In genomic region chrX:7421016-7421415, GRCm38 (mm10) we compare ENCODE assay signal across 8 mouse cellular contexts. TPM values are rescaled to one million over a fixed set of nuclear protein-coding genes. Genes with fewer than 3 reads are reported as not detected.
DNase-seq lines count a peak whose midpoint lies in the region; ATAC-seq and TF ChIP-seq lines count a peak whose summit lies in the region.

No protein-coding gene starts in this region.

- H3K4me1 ChIP-seq in forebrain, embryonic 11.5 days (replicated peaks; ENCODE audit: control insufficient read depth, insufficient read depth, low read length): no peaks in the 10 kb centered on the region; the same call in 1 of the 2 replicates
- H3K4me1 ChIP-seq in heart, postnatal 0 days (ENCODE audit: control insufficient read depth, insufficient read depth): no peaks in the 10 kb centered on the region; the same call in 1 of the 2 replicates
- H3K4me1 ChIP-seq in liver, embryonic 14.5 days (replicated peaks; ENCODE audit: control insufficient read depth in 2 of 2, insufficient read depth in 2 of 2, low read length in 1 of 2): 0 out of 4 replicates have a peak, but pooled peaks cover 0 to 1% of the 10 kb centered on the region in 2 experiments
- H3K4me1 ChIP-seq in neural tube, embryonic 11.5 days (ENCODE audit: control insufficient read depth, insufficient read depth, low read length): no peaks in the 10 kb centered on the region
- no peaks in the 10 kb centered on the region for H3K4me1 ChIP-seq in stomach, postnatal 0 days (replicated peaks; ENCODE audit: control insufficient read depth, insufficient read depth)

- no peaks in the 10 kb centered on the region for H3K27me3 ChIP-seq in forebrain, embryonic 11.5 days (ENCODE audit: control insufficient read depth, insufficient read depth, low read length)
- H3K27me3 ChIP-seq in heart, postnatal 0 days (ENCODE audit: control insufficient read depth, insufficient read depth, low read length): no peaks in the 10 kb centered on the region
- no peaks in the 10 kb centered on the region for H3K27me3 ChIP-seq in liver, embryonic 14.5 days (ENCODE audit: control insufficient read depth, insufficient read depth, low read length)
- no peaks in the 10 kb centered on the region for H3K27me3 ChIP-seq in neural tube, embryonic 11.5 days (ENCODE audit: control insufficient read depth, insufficient read depth, low read length)
- H3K27me3 ChIP-seq in stomach, postnatal 0 days (ENCODE audit: control insufficient read depth, insufficient read depth, low read length): no peaks in the 10 kb centered on the region

- H3K36me3 ChIP-seq in forebrain, embryonic 11.5 days (ENCODE audit: control insufficient read depth, insufficient read depth, low read length): no peaks in the 10 kb centered on the region
- H3K36me3 ChIP-seq in heart, postnatal 0 days (replicated peaks; ENCODE audit: control insufficient read depth, insufficient read depth, low read length): no peaks in the 10 kb centered on the region
- no peaks in the 10 kb centered on the region for H3K36me3 ChIP-seq in liver, embryonic 14.5 days (replicated peaks; ENCODE audit: control insufficient read depth, insufficient read depth, low read depth)
- no peaks in the 10 kb centered on the region for H3K36me3 ChIP-seq in neural tube, embryonic 11.5 days (ENCODE audit: control insufficient read depth, insufficient read depth, low read length)
- no peaks in the 10 kb centered on the region for H3K36me3 ChIP-seq in stomach, postnatal 0 days (ENCODE audit: control insufficient read depth, insufficient read depth, low read length)

- no peak overlapping the region for H3K4me3 ChIP-seq in forebrain, embryonic 11.5 days (ENCODE audit: low read depth, low read length)
- H3K4me3 ChIP-seq in heart, postnatal 0 days (ENCODE audit: low read depth, low read length): no peak overlapping the region
- no peak overlapping the region for H3K4me3 ChIP-seq in liver, embryonic 14.5 days (ENCODE audit: insufficient read depth in 1 of 2, low read depth in 2 of 2, low read length in 2 of 2)
- no peak overlapping the region for H3K4me3 ChIP-seq in neural tube, embryonic 11.5 days (ENCODE audit: low read depth, low read length)
- no peak overlapping the region for H3K4me3 ChIP-seq in stomach, postnatal 0 days (ENCODE audit: low read depth, low read length)

- H3K4me2 ChIP-seq in forebrain, embryonic 11.5 days (ENCODE audit: low read depth, low read length, severe bottlenecking): no peak overlapping the region
- 0 out of 2 replicates have a peak overlapping the region, but pooled peaks have one; percentile 15 for H3K4me2 ChIP-seq in heart, postnatal 0 days (ENCODE audit: low read depth, low read length)
- H3K4me2 ChIP-seq in liver, embryonic 14.5 days (ENCODE audit: low read depth): no peak overlapping the region
- no peak overlapping the region for H3K4me2 ChIP-seq in neural tube, embryonic 11.5 days (ENCODE audit: low read depth)
- no peak overlapping the region for H3K4me2 ChIP-seq in stomach, postnatal 0 days (replicated peaks; ENCODE audit: low read depth)

- ATAC-seq in forebrain, embryonic 11.5 days (replicated peaks; ENCODE audit: low FRiP score): peak; percentile 70
- peak; percentile 65 for ATAC-seq in heart, postnatal 0 days (ENCODE audit: insufficient read depth, low read depth)
- ATAC-seq in liver, embryonic 14.5 days (ENCODE audit: insufficient read depth): no peak
- ATAC-seq in neural tube, embryonic 11.5 days (ENCODE audit: insufficient read depth, low FRiP score, low TSS enrichment): no peak
- peak; percentile 71 for ATAC-seq in stomach, postnatal 0 days (ENCODE audit: low FRiP score, low TSS enrichment)

- peak; percentile 54 to 68 for DNase-seq in CD8-positive naive resting alpha-beta T cell, adult 2 months (ENCODE audit: low read depth in 2 of 2, low spot score in 2 of 2)
- peak; percentile 96 for DNase-seq in brain, adult 2 months (ENCODE audit: low read depth, low spot score)
- DNase-seq in forebrain, embryonic 11.5 days (ENCODE audit: low spot score): peak; percentile 71
- peak; percentile 82 for DNase-seq in heart, postnatal 0 days (ENCODE audit: low spot score)
- DNase-seq in kidney, postnatal 14 days: peak; percentile 79
- peak; percentile 64 to 66 (median 64) for DNase-seq in liver, embryonic 14.5 days (ENCODE audit: low read depth in 3 of 3, low spot score in 3 of 3)
- peak; percentile 60 for DNase-seq in neural tube, embryonic 11.5 days (ENCODE audit: low spot score)
- peak; percentile 60 for DNase-seq in stomach, postnatal 0 days (ENCODE audit: low spot score)

- no peak for TF ChIP-seq EP300 in heart, postnatal 0 days (IDR thresholded peaks at IDR 0.05; ENCODE audit: low read depth)
- TF ChIP-seq EP300 in liver, embryonic 14.5 days (IDR thresholded peaks at IDR 0.05; ENCODE audit: low read depth): no peak
- no peak for TF ChIP-seq EP300 in stomach, postnatal 0 days (optimal IDR thresholded peaks at IDR 0.05)

- no peaks in the 10 kb centered on the region for H3K9me3 ChIP-seq in forebrain, embryonic 11.5 days (ENCODE audit: control insufficient read depth, low read length)
- H3K9me3 ChIP-seq in heart, postnatal 0 days (replicated peaks; ENCODE audit: control insufficient read depth, low read length): no peaks in the 10 kb centered on the region
- H3K9me3 ChIP-seq in liver, embryonic 14.5 days (ENCODE audit: control insufficient read depth, low read length): no peaks in the 10 kb centered on the region
- H3K9me3 ChIP-seq in neural tube, embryonic 11.5 days (ENCODE audit: control insufficient read depth, low read length): no peaks in the 10 kb centered on the region
- no peaks in the 10 kb centered on the region for H3K9me3 ChIP-seq in stomach, postnatal 0 days (ENCODE audit: control insufficient read depth, low read length)

- TF ChIP-seq CTCF in heart, postnatal 0 days (IDR thresholded peaks at IDR 0.05; ENCODE audit: low read depth): peak; percentile 79
- peak; percentile 83 for TF ChIP-seq CTCF in liver, embryonic 14.5 days (IDR thresholded peaks at IDR 0.05; ENCODE audit: low read depth)
- peak; percentile 90 for TF ChIP-seq CTCF in stomach, postnatal 0 days (IDR thresholded peaks at IDR 0.05; ENCODE audit: low read depth)

- H3K9ac ChIP-seq in forebrain, embryonic 11.5 days (ENCODE audit: low read length): no peak overlapping the region
- no peak overlapping the region for H3K9ac ChIP-seq in heart, postnatal 0 days (replicated peaks; ENCODE audit: low read depth, low read length)
- H3K9ac ChIP-seq in liver, embryonic 14.5 days (replicated peaks): no peak overlapping the region
- H3K9ac ChIP-seq in neural tube, embryonic 11.5 days (ENCODE audit: low read length): no peak overlapping the region
- H3K9ac ChIP-seq in stomach, postnatal 0 days (ENCODE audit: low read length): no peak overlapping the region

- H3K27ac ChIP-seq in forebrain, embryonic 11.5 days (ENCODE audit: low read depth, low read length): no peak overlapping the region
- H3K27ac ChIP-seq in heart, postnatal 0 days (ENCODE audit: low read depth): no peak overlapping the region
- no peak overlapping the region for H3K27ac ChIP-seq in liver, embryonic 14.5 days
- H3K27ac ChIP-seq in neural tube, embryonic 11.5 days (ENCODE audit: low read depth, low read length): no peak overlapping the region
- H3K27ac ChIP-seq in stomach, postnatal 0 days (replicated peaks): no peak overlapping the region

- 35% methylated on average over 3 of the region's 3 CpGs for WGBS in forebrain, embryonic 11.5 days
- WGBS in heart, postnatal 0 days: 23% methylated on average over 3 of the region's 3 CpGs
- 27% methylated on average over 3 of the region's 3 CpGs for WGBS in liver, embryonic 14.5 days (ENCODE audit: insufficient replicate concordance)
- WGBS in neural tube, embryonic 11.5 days: 43% methylated on average over 3 of the region's 3 CpGs
- 28% methylated on average over 3 of the region's 3 CpGs for WGBS in stomach, postnatal 0 days

RNA-seq across cellular contexts. Expression of gene Usp27x, which starts 45.4 kb away (rescaled TPM):
- 0.52 and 0.57 TPM in 2 replicates for polyA plus RNA-seq in forebrain, embryonic 11.5 days (2014; fragmentation: Nextera tagmentation; extraction: Ambion mirVana)
- total RNA-seq in heart, postnatal 0 days (2014; rRNA removed; ENCODE audit: low replicate concordance): 0.62 and 1.8 TPM in 2 replicates
- polyA plus RNA-seq in heart, postnatal 0 days (2015; fragmentation: Nextera tagmentation; extraction: Ambion mirVana): 0.14 and 0.22 TPM in 2 replicates
- polyA plus RNA-seq in liver, embryonic 14.5 days (2012; rRNA removed): 0.12 and 0.26 TPM in 2 replicates
- 0.05 TPM in 1 of 2 replicates, not detected in the other for polyA plus RNA-seq in liver, embryonic 14.5 days (2014; fragmentation: Nextera tagmentation; extraction: Ambion mirVana)
- 0.59 and 0.69 TPM in 2 replicates for polyA plus RNA-seq in neural tube, embryonic 11.5 days (2014; fragmentation: Nextera tagmentation; extraction: Ambion mirVana)
- 0.41 and 0.46 TPM in 2 replicates for polyA plus RNA-seq in stomach, postnatal 0 days (2015; fragmentation: Nextera tagmentation; extraction: Ambion mirVana)

Comparison
In these comparisons a context has a peak if more than half of its experiments do, and no peak if none do; other contexts are left out.
1. ATAC-seq: peak in forebrain, embryonic 11.5 days (single experiment), heart, postnatal 0 days (single experiment) and stomach, postnatal 0 days (single experiment); none in liver, embryonic 14.5 days (single experiment) and neural tube, embryonic 11.5 days (single experiment).
2. Peak in every context shown above with its lines, with median percentiles within 50 percentile points of each other: DNase-seq and CTCF ChIP-seq.